Mouse (Mus musculus) kidney, postnatal 0 days (tissue): ENCODE measurements around the gene Cckbr. TPM values are rescaled to one million over a fixed set of nuclear protein-coding genes. Genes with fewer than 3 reads are reported as not detected.

Experiments used
- ATAC-seq: fragments of 200-750 bp; cut with Nextera tagmentation; replicated peaks from 2 replicates; pipeline ENCODE4 v1.8.0; 2017; ENCODE audit warnings: low read depth, moderate number of reproducible peaks, moderate TSS enrichment, moderate library complexity; ENCODE audit not compliant: low FRiP score
- DNase-seq: peaks from one replicate; pipeline ENCODE4 v3.0.0-alpha.2; 2016; ENCODE audit warnings: low spot score
- H3K27ac ChIP-seq: fragments of 300-500 bp; sonication (generic); 2 replicates; pipeline ENCODE4 v1.5.1; 2014; ENCODE audit warnings: mild to moderate bottlenecking
- H3K27me3 ChIP-seq: fragments of 300-500 bp; sonication (generic); 2 replicates; pipeline ENCODE4 v1.6.1; 2014; ENCODE audit warnings: low read length, mixed read lengths; ENCODE audit not compliant: insufficient read depth
- H3K36me3 ChIP-seq: fragments of 300-500 bp; sonication (generic); 2 replicates; pipeline ENCODE4 v1.6.1; 2014; ENCODE audit warnings: low read length, mixed read lengths; ENCODE audit not compliant: insufficient read depth
- H3K4me1 ChIP-seq: fragments of 300-500 bp; sonication (generic); replicated peaks from 2 replicates; pipeline ENCODE4 v1.6.1; 2014; ENCODE audit warnings: antibody characterized with exemption, low read length, mixed read lengths; ENCODE audit not compliant: insufficient read depth
- H3K4me2 ChIP-seq: fragments of 300-500 bp; sonication (generic); 2 replicates; pipeline ENCODE4 v1.6.1; 2014; ENCODE audit warnings: mild to moderate bottlenecking, low read length, moderate library complexity, mixed read lengths
- H3K4me3 ChIP-seq: fragments of 300-500 bp; sonication (generic); replicated peaks from 2 replicates; pipeline ENCODE4 v1.5.1; 2014; ENCODE audit warnings: low read depth, low read length
- H3K9ac ChIP-seq: fragments of 300-500 bp; sonication (generic); 2 replicates; pipeline ENCODE4 v1.6.1; 2014; ENCODE audit warnings: low read depth, low read length
- H3K9me3 ChIP-seq: fragments of 300-500 bp; sonication (generic); replicated peaks from 2 replicates; pipeline ENCODE4 v1.6.1; 2016; ENCODE audit warnings: low read length, inconsistent platforms, mixed read lengths
- CTCF ChIP-seq: IDR thresholded peaks from 2 replicates; pipeline ENCODE4 v1.5.1; 2016; ENCODE audit warnings: antibody characterized with exemption, low read depth, mild to moderate bottlenecking, moderate library complexity
- WGBS: fragments of 180-500 bp; shearing (Covaris S2); extraction: QIAGEN DNeasy Blood & Tissue Kit; methylation state at CpG from one replicate; pipeline ENCODE4 v1.1.7; 2014; 5-methylcytosine and 5-hydroxymethylcytosine counted together
- polyA plus RNA-seq: library from polyadenylated mRNA; unstranded; fragments of >200 nt; fragmentation: Nextera tagmentation; extraction: Ambion mirVana; gene quantifications from 2 replicates; pipeline ENCODE4 v1.2.1, GENCODE M21; 2015

Gene Cckbr
- polyA plus RNA-seq, 1 experiment from 2014 or later: 0.59 TPM

DNA sequence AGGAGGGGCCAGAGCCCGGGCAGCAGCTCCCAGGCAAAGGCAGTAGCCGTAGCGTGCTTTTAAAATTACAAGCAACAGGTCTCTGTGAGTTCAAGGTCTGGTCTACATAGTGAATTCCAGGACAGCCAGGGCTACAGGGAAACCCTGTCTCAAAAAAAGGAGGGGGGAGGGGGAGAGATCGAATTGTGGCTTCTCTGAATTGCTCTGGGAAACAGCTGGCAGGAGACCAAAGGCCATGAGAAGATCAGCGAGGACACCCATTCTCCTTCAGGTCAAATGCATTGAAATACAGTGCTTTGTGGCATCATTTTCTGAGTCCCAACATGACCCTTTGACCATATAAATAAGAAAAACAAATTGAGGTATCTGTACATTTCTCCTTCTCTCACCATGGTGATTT lies 59.5 kb downstream of the Cckbr start:
- Histone ChIP-seq H3K27me3 (no peaks in the 10 kb centered on the region), H3K36me3 (no peaks in the 10 kb centered on the region), H3K9me3 (no peaks in the 10 kb centered on the region), H3K27ac (no peak overlapping the region), H3K4me1 (peaks cover 8% of the 10 kb centered on the region; the same call in 1 of the 2 replicates), H3K9ac (no peak overlapping the region), H3K4me2 (no peak overlapping the region), H3K4me3 (no peak overlapping the region)
- 35% methylated on average over 5 of the region's 5 CpGs for WGBS
- DNase-seq: no peak
- TF ChIP-seq CTCF: no peak
- no peak for ATAC-seq

DNA sequence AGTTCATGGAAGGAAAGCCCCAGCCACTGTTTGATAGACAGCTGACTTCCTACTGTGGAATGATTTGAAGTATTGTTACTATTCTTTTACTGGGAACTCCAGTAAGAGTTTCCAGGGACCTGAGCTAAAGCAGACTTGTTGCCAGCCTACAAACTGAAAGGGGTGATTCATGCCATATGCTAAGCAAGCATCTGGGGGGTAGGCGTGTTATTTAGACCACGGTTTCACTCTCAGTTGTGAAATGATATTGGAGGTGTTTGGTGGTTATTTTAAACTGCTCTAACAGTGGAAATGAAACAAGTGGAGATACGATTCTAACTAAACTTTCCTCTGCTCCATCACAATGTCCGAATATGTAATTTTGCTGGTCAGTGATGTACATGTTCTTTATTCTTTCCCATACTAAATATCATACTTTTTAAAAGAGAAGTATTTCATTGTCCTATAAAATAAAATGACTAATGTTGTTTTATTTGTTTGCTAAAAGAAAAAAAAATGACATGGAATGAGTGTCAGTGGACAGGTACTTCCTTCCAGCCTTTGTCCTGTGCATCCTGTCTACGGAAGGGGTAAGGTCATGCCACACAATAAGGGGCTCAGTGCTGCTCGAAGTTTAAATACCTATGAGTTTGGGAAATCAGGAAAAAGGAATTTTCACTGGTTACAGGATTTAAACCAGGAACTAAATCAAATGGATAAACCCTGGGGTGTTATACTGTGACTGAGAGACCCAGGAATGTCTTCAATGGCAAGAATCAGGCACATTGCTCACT lies 61.8 kb downstream of the Cckbr start:
- DNase-seq (no peak), ATAC-seq (no peak)
- no peaks in the 10 kb centered on the region for H3K9me3 ChIP-seq
- no peak for TF ChIP-seq CTCF
- H3K27me3 ChIP-seq: no peaks in the 10 kb centered on the region
- no peak overlapping the region for H3K4me3 ChIP-seq
- no peak overlapping the region for H3K4me2 ChIP-seq
- WGBS: 76% methylated on average over 6 of the region's 6 CpGs
- no peak overlapping the region for H3K27ac ChIP-seq
- no peaks in the 10 kb centered on the region for H3K36me3 ChIP-seq
- no peak overlapping the region for H3K9ac ChIP-seq
- no peaks in the 10 kb centered on the region for H3K4me1 ChIP-seq

- Histone ChIP-seq H3K9ac (no peak overlapping the region), H3K4me1 (no peaks in the 10 kb centered on the region), H3K27ac (no peak overlapping the region), H3K9me3 (no peaks in the 10 kb centered on the region), H3K4me2 (no peak overlapping the region), H3K36me3 (no peaks in the 10 kb centered on the region), H3K4me3 (no peak overlapping the region), H3K27me3 (no peaks in the 10 kb centered on the region)
- ATAC-seq (no peak), DNase-seq (no peak)
- no peak for TF ChIP-seq CTCF
- WGBS: 83% methylated on average over 3 of the region's 3 CpGs
These were observed 72.3 kb downstream of the Cckbr start for GRCm38 (mm10) chr7:105497881-105498280.

- no peak for TF ChIP-seq CTCF
- Histone ChIP-seq H3K36me3 (no peaks in the 10 kb centered on the region), H3K4me1 (no peaks in the 10 kb centered on the region), H3K27me3 (no peaks in the 10 kb centered on the region), H3K27ac (no peak overlapping the region), H3K9ac (no peak overlapping the region), H3K4me3 (no peak overlapping the region), H3K4me2 (no peak overlapping the region), H3K9me3 (no peaks in the 10 kb centered on the region)
- ATAC-seq (no peak), DNase-seq (no peak)
- 50% methylated on average over 10 of the region's 10 CpGs for WGBS
These were observed 73.4 kb downstream of the Cckbr start for GRCm38 (mm10) chr7:105498854-105499492.

- Histone ChIP-seq H3K9me3 (no peaks in the 10 kb centered on the region), H3K27me3 (no peaks in the 10 kb centered on the region), H3K27ac (no peak overlapping the region), H3K4me3 (no peak overlapping the region), H3K36me3 (no peaks in the 10 kb centered on the region), H3K4me1 (no peaks in the 10 kb centered on the region), H3K4me2 (no peak overlapping the region), H3K9ac (no peak overlapping the region)
- TF ChIP-seq CTCF: no peak
- DNase-seq (no peak), ATAC-seq (no peak)
- 93% methylated on average over 1 of the region's 1 CpGs for WGBS
These were observed 74.1 kb downstream of the Cckbr start for GRCm38 (mm10) chr7:105499676-105500075.

- Histone ChIP-seq H3K36me3 (no peaks in the 10 kb centered on the region), H3K9me3 (no peaks in the 10 kb centered on the region), H3K27me3 (no peaks in the 10 kb centered on the region), H3K27ac (no peak overlapping the region), H3K4me2 (no peak overlapping the region), H3K9ac (no peak overlapping the region), H3K4me1 (no peaks in the 10 kb centered on the region), H3K4me3 (no peak overlapping the region)
- ATAC-seq (no peak), DNase-seq (no peak)
- TF ChIP-seq CTCF: no peak
- WGBS: 85% methylated on average over 4 of the region's 4 CpGs
These were observed 76.5 kb downstream of the Cckbr start for GRCm38 (mm10) chr7:105501984-105502383.
